Mouse (Mus musculus): ENCODE measurements around the gene Ogdh.
"Not testable (repeated sequence)": the region's sequence is repeated elsewhere in the genome, so short reads cannot be mapped to it uniquely, and the experiment has no call there.

Ogdh gene

DNA sequence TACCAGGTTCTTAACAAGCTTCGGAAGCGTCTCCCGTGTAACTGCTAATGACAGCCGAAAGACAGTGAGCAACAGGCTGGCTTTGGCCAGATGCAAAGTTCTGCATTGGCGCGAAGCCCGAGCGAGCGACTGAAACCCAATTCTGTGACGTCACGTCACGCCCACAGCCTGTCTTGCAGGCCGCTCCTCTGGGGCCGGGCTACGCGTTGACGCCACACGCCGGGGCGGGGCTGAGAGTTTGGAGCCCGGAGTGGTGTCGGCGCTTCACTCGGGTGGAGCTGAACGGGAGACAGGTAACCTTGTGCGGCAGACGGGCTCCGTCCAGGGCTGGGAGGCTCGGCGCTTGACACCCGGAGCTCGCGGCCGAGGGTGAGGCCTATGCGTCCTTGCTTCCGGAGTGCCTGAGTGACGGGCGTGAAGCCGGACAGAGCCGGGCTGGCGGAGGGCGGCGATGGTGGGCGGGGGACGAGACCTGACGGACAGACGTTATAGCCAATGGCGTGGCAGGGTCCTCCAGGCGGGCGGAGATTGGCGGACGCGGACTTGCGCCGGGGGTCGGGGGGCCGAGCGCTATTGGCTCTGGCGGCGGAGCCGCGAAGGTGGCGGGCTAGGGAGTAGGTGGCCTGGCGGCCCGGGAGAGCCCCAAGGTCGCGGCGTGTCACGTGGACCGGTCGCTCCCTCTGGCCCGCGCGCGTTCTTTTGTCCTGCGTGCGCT is at the start of gene Ogdh:
TSS of gene Ogdh (plus strand) at position 233 of the 715 bp plus-strand sequence.
- peak; percentile 97 to 98 for DNase-seq (ENCODE audit: low spot score in 2 of 2)

DNA sequence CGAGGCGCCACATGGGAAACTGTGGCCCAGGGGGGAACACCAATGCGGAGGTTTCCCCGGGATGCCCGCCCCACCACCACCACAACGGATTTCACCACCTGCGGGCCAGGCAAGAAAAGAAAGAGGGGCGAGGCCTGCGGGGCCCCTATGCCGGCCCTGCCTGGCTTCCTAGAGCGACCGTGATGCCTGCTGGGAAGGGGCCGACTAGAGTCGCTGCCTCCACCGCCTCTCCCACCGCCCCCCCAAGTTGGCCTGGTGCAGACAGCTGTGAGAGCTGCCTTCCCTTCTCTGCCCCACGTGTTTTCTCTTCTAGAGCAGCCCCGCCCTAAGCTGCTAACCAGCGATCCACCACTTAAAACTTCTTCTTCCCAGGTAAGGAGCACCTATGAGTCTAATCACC is 46.7 kb upstream of the Ogdh start:
- DNase-seq (ENCODE audit: low spot score in 2 of 2): no peak

DNA sequence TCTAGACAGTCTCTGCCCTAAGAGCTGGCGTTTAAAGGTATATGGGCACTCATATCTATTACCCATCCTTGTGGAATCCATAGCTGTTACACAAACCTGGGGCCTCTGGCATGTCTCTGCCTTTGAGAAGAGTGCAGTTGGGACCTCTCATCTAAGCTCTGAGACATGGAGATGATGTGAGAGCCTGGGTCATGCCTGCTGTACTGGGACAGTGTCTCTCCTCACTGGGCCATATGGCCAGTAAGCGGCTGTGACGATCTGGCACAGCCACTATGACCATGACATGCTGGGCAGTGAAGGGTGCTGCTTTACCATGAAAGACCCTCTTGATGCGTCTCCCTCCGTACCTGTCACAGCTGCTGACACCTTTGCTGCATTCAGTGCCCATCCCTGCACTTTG is 39.2 kb upstream of the Ogdh start:
- DNase-seq (ENCODE audit: low spot score in 2 of 2): no peak

DNA sequence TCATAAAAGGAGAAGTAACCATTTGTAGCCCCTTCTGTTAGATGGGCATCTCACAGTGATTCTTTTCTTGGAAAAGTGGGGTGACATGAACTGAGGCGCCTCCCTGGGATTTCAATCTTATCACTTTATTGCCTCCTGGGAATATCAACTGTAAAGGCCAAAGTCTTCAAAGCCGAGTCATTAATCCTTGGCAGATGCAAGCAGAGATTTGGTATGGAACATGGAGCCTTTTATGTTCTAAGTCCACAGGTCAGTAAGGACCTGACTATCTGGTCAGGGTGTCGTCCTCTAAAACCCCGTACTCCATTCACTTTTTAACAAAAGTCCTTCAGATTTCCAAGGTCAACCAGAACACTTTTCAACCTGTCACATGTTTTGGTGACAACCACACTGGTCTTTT is 38.6 kb upstream of the Ogdh start:
- DNase-seq (ENCODE audit: low spot score in 2 of 2): no peak

DNA sequence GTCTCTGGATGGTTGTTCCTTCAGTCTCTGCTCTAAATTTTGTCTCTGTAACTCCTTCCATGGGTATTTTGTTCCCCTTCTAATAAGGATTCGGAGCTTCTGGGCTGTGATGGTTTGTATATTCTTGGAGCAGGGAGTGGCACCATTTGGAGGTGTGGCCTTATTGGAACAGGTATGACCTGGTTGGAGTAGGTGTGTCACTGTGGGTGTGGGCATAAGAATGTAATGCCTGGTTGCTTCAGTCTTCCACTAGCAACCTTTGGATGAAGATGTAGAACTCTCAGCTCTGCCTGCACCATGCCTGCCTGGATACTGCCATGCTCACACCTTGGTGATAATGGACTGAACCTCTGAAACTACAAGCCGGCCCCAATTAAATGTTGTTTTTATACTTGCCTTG is 36.8 kb upstream of the Ogdh start:
- DNase-seq (ENCODE audit: low spot score in 2 of 2): not testable (repeated sequence)

DNA sequence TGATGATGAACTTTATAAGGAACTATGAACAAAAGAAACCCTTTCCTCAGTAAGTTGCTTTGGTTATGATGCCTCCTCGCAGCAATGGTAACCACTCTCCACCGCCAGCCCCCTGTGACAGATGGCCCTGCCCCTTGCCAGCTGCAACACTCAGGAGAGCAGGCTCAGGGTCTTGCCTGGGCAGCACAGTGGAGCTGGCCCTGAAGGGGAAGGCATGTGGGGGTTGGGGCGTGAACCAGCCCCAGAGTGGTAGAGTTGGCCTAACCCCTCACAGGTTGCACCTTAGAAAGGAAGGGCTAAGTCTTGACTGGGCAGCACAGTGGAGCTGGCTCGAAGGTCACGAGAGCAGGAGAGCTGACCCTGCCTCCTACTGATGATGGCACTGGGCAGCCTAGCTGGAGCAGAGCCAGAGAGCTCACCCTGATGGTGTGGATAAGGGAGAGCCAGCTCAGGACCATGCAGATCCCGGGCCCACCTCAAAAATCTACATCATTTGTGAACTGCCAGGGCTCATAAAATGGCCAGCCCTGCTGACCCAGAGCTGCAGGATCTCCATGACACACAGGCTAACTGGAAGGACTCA is 34.9 kb upstream of the Ogdh start:
- no peak for DNase-seq (ENCODE audit: low spot score in 2 of 2)

DNA sequence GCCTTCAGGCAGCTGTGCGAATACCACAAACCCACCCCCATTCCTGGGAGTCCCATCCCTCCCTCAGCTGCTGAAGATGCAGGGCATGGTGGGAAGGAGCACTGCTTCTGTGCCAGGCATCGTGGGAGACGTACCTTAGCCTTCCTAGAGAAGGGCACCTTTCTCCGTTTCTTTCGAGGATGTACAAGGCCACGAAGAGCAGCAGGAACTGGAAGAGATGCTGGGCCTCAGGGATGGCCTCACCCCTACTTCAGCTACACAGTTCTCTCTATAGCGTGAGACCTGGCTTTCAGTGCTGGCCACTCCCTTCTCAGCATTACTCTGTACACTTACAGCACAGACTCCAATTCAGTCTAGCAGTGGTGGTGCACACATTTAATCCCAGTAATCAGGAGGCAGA is 32.0 kb upstream of the Ogdh start:
- no peak for DNase-seq (ENCODE audit: low spot score in 2 of 2)

DNA sequence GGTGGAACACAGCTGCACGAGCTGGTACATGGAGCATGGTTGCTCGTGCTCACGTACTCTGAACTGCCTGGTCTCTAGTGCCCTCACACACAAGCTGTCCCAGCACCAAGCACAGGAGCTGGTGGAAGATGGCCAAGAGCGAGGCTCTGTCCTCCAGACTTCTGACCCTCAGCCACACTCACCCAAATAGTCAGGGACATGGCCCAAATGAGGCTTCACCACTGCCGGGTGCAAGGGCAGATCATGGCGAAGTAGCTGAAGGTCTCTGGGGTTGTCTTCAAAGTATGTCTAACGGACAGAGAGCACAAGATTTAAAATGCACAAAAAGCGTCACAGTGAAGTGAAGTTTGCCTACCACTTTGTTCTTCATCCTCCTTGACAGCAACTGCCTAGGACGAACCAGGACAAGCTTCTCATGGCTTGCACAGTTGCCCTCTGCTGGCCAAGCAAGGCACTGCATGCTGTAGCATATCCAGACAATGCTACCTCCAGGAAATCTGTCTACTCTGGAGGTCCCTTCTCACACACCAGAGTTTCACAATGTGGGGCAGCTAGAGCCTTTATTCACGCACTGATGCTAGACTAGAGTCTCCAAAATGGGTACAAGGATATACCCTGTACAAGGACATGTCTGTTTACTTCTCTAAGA is 29.9 kb upstream of the Ogdh start:
- peak in 1 of 2 experiments; percentile 69 for DNase-seq (ENCODE audit: low spot score in 2 of 2)

DNA sequence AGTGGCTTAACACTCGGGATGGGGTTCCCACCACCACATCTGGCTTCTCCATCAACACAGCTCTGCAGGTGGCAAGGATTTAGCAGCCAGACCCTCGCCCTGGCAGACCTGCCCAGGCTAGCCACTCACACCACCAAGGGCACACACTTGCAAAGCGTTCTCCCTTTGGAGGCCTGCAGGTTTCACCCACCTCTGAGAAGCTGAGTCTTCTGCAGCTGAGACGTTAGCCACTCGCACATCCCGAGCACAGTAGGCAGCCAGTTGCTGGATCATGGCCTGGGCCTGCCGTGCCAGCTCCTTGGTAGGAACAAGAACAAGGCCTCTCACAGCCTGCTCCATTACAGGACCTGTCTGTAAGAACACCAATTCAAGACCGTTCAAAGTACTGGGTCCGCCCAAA is 24.8 kb upstream of the Ogdh start:
- DNase-seq (ENCODE audit: low spot score in 2 of 2): no peak

DNA sequence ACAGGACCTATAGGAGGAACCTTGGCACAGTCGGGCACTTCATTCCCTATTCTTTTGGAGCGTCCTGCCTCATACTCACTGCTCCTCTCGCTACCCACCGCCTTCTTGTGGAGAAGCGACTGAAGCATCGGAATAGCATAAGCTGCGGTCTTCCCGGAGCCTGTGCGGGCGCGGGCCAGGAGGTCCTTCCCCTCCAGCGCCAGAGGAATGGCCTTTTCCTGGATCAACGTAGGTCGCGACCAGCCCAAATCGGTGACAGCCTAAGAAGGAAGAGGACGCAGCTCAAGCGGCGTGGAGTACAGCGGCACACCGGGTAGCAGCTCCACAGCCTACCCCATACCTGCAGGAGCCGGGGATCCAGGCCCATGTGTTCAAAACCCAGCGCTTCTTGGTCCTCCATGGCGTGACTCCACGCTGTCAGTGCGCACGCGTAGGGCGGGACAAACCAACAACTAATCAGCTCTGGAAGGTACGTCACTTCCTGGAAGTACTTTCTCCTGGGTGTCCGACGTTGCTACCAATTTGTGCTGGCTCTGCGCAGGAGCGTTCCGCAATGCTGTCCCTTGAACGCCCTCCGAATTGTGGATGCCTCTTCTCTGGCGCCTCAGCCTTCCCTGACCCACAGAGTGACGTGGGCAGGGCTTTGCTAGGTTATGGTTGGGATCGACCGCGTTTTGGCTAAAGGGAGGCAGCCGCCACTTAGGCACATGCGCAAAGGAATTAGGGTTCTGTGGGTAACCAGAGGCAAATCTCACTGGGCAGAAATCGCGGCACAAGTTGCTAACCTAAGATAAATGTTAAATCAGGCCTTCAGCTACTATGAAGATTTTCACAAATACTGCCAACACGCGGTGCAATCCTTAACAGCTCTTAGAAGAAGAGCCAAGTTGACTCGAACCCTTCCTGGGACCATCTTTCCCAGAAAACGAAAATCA is 23.8 kb upstream of the Ogdh start, which contains the start of gene Ddx56:
TSS of gene Ddx56 (minus strand) at position 453 of the 935 bp plus-strand sequence.
- peak; percentile 86 to 89 for DNase-seq (ENCODE audit: low spot score in 2 of 2)

DNA sequence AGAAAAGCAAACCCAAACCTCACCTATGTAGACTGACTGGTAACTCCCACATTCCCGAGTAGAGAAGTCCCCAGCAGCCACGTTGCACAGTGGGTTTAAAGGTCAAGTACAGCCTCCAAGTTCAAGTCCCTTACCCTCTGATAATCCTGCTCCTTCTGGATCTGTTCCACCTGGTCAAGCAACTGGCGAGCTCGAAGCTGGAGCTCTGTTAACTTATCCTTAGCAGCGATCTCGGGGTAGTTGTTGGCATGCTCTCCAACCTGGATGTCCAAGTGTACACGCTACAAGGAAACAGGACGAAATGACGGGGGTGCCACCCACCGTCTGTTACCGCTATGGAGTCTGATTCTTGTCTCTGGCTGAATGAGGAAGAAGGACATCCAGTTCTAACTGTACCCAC is 17.8 kb upstream of the Ogdh start:
- DNase-seq (ENCODE audit: low spot score in 2 of 2): no peak

DNA sequence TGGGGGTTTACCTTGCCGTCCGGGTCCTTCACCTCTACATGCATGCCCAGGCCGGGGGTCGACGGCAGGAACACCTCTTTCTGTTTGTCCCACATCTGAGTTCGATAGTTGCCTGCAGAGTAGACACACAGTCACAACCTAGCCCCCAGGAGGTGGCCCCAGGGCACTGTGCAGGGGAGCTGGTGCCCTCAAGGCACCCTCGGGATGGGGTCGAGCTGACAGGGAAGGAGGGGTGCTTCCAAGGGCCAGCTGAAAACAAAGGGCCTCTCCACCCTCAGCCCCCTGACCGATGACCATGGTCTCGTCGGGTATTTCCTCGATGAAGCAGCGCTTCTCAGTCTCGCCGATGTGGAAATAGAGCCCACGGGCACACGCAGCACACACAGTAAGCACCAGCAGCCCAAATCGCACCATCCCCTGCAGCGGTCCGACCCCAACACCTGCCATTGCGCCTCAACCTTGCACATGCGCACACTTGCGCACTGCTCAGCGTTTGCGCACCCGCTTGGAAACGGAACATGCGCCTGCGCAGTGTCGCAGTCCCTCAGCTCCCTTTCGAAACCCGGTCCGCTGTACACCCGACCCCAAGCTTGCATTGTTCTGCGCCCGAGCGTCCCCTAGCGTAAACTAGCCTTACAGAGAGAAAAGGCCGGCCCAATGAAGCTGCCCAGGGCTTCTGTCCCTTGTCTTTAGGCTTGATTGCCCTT is 16.9 kb upstream of the Ogdh start, which contains the start of gene Tmed4:
TSS of gene Tmed4 (minus strand) at position 484 of the 707 bp plus-strand sequence.
- peak; percentile 93 to 95 for DNase-seq (ENCODE audit: low spot score in 2 of 2)

DNA sequence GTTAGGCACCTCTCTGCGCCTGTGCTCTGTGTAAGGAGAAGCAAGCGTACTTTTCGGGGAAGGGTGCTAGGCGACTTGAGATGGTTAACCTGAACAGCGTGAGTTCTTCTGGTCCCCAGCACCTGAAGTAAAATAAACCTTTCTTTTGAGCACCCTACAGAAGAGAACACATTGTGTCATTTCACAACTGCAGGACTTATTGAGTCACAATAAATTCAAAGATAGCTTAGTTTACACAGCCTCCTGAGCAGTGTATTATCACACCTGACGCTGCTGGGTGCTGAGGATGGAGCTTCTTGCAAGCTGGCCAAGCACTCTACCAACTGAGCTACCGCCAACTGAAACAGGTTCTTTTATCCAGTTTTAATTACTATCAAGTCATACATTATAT is 16.3 kb upstream of the Ogdh start:
- no peak for DNase-seq (ENCODE audit: low spot score in 2 of 2)

DNA sequence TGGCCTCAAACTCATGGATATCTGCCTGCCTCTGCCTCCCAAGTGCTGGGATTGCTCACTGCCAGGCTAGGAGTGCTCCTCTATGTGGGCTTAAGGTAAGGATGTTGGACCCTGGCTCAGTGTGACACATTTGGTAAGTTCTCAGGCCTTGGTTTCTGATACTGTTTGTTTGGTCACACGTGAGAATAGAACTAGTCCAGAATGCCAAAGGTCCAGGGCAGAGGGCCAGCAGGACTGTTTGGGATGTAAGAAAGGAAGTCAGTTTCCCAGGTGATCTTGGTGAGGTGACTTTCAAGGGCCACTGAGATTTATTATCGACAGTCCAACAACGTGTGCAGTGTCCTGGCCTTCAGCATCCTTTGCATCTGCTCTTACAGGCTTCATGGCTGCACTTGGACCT is 15.0 kb upstream of the Ogdh start:
- DNase-seq (ENCODE audit: low spot score in 2 of 2): no peak

DNA sequence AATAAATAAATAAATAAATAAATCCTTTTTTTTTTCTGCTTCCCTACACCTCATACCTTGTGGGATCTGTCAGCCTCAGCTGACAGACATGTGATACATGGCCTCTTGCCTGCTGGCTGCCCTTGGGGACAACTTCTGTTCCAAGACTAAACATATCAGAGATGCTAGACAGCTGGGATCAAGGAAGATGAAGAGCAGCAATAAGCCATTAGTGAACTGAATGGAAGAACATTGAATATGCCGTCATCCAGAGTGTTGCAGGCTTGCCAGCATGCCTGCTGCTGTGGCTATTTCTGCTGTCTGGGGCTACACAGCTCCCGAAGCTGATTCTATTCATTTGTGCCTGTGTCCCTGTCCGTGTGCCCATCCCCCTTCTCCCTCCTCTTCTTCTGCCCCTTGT is 8.5 kb upstream of the Ogdh start:
- no peak for DNase-seq (ENCODE audit: low spot score in 2 of 2)

DNA sequence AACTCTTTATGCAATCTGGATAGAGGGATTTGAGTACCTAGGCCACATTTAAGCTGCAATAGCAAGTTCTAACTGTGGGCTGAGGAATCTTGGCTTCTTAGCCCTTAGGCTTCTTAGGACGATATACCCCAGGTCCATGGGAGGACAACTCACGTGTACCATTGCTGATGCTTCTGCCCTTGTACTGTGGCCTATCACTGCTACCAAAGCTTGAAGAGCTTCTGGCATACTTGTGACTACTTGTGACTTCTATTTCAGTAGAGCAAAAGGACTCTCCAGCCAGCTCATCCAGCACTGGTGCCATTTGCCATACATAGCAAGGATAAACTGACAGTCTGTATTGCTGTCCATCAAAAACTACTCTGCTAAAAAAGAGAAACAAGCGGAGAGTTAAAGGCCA is 1.3 kb upstream of the Ogdh start:
- DNase-seq (ENCODE audit: low spot score in 2 of 2): no peak

DNA sequence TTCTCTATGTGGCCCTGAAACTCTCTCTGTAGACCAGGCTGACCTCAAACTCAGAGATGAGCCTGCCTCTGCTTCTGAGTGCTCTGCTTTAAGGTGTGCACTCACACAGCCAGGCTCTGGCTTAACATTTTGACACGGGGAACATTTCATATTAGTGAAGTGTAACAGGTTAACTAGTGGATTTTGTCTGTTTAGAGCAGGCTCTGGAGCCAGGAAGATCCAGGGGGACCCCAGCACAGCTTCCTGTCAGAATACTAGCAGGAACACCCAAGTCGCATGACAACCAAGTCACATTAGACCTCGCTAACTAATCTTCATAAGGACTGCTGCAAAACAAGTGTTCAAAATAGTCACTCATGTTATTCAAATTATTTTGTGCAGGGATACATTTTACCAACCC is 550 bp upstream of the Ogdh start:
- no peak for DNase-seq (ENCODE audit: low spot score in 2 of 2)

DNA sequence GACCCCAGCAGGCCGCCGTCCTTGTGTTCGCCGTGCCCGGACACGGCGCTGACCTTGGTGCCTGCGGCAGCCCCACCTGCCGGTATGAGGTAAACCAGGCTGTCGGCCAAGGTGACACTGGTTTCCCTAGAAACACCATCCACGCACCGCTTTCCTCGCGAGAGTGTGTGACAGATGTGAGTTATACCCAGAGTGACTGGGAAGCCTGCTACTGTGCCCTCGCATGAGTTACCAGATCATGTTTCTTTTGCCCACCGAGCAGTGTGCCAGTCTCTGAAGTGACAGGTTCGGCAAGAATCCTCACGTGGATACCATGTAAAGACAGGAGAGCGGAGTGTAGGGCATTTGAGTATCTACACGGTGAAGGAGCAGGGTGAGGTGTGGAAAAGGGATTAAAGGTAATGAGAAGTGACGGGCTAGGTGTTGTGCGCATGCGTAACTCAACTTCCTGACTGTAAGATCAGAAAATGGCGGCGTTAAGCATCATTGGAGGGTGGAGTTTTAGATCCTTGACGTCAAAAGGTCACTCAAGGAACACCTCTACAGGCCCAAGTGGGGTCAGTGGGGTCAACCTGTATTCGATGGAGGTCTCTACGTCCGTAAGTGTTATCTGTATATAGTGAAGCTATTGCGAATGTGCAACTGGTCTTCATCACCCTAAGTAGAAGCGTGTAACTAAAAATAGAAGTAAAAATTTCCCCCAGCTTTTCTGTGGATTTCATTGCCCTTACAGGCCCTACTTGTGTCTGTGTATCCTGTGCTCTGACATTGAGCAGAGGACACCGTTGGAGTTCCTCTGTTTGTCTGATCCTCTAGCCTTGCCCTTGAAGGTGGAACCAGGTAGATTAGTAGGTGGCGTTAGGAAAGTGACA is 919 bp downstream of the Ogdh start:
- peak in 1 of 2 experiments; percentile 80 for DNase-seq (ENCODE audit: low spot score in 2 of 2)

DNA sequence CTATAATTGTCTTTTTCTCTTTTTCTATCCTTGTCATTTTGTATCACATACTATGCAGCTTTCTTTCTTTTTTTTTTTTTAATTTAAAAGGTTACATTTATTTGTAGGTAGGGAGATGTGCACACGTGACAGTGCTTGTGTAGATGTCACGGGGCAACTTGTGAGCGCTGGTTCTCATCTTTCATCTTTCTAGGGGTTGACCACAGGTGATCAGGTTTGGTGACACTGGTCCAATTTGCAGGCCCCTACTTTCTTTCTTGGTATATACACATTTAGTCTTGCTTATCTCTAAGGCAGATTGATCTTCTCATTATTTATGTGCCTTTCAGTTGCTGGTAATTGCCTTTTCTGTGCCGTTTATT is 1.5 kb downstream of the Ogdh start:
- no peak for DNase-seq (ENCODE audit: low spot score in 2 of 2)

DNA sequence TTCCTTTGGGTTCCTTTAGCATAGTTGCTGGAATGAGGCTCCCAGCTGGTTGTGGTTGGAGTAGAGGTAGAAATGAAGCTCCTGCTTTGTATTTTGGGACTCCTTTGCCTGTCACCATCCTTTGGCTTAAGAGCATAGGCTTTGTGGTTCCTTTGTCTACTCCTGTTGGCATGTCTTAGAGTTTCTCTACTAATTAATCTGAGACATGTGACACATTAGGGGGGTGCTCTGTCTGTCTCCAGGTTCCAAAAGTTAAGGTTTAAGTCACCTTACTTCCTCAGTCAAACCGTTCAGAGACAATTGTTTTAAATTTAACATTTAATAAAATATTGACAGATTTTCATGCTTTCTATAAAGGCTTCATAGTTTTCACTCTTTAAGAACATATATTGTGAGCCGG is 2.2 kb downstream of the Ogdh start:
- DNase-seq (ENCODE audit: low spot score in 2 of 2): no peak

Data from frontal cortex, postnatal 14 days (tissue).